Mouse (Mus musculus): ENCODE measurements around the gene Nyap2. TPM values are rescaled to one million over a fixed set of nuclear protein-coding genes. Genes with fewer than 3 reads are reported as not detected.

Nyap2 gene
- not detected in 2 replicates for polyA plus RNA-seq (2016; fragmentation: Nextera tagmentation; extraction: Ambion mirVana)

GRCm38 (mm10) chr1:81076831-81077664 lies at the start of gene Nyap2:
Nyap2 (plus strand) TSS chr1:81076950.
- H3K4me3 ChIP-seq: no peak within 1 kb of the TSS
- 41% methylated on average over 16 of the region's 16 CpGs for WGBS
- no peaks in the 10 kb centered on the region for H3K9me3 ChIP-seq (replicated peaks)
- DNase-seq (ENCODE audit: low spot score): peak; percentile 31
- no peaks in the 10 kb centered on the region for H3K4me1 ChIP-seq
- no peaks in the 10 kb centered on the region for H3K36me3 ChIP-seq
- H3K27ac ChIP-seq: no peak within 1 kb of the TSS
- H3K27me3 ChIP-seq (ENCODE audit: low read depth, poor library complexity, severe bottlenecking): no peaks in the 10 kb centered on the region

GRCm38 (mm10) chr1:81042907-81043868 lies 33.6 kb upstream of the Nyap2 start:
- Histone ChIP-seq H3K4me3 (no peak overlapping the region), H3K27me3 (ENCODE audit: low read depth, poor library complexity, severe bottlenecking) (no peaks in the 10 kb centered on the region), H3K36me3 (no peaks in the 10 kb centered on the region), H3K27ac (no peak overlapping the region), H3K4me1 (no peaks in the 10 kb centered on the region), H3K9me3 (replicated peaks) (no peaks in the 10 kb centered on the region)
- DNase-seq (ENCODE audit: low spot score): no peak
- WGBS: 76% methylated on average over 5 of the region's 5 CpGs

GRCm38 (mm10) chr1:81058340-81058739 lies 18.4 kb upstream of the Nyap2 start:
- no peaks in the 10 kb centered on the region for H3K4me1 ChIP-seq
- H3K9me3 ChIP-seq (replicated peaks): no peaks in the 10 kb centered on the region
- 81% methylated on average over 5 of the region's 5 CpGs for WGBS
- DNase-seq (ENCODE audit: low spot score): no peak
- no peak overlapping the region for H3K27ac ChIP-seq
- no peaks in the 10 kb centered on the region for H3K36me3 ChIP-seq
- no peak overlapping the region for H3K4me3 ChIP-seq
- no peaks in the 10 kb centered on the region for H3K27me3 ChIP-seq (ENCODE audit: low read depth, poor library complexity, severe bottlenecking)

- H3K27me3 ChIP-seq (ENCODE audit: low read depth, poor library complexity, severe bottlenecking): no peaks in the 10 kb centered on the region
- no peaks in the 10 kb centered on the region for H3K36me3 ChIP-seq
- H3K27ac ChIP-seq: no peak overlapping the region
- no peak for DNase-seq (ENCODE audit: low spot score)
- no peak overlapping the region for H3K4me3 ChIP-seq
- no peaks in the 10 kb centered on the region for H3K9me3 ChIP-seq (replicated peaks)
- no peaks in the 10 kb centered on the region for H3K4me1 ChIP-seq
- WGBS: 81% methylated on average over 2 of the region's 2 CpGs
Observed at GRCm38 (mm10) chr1:81058835-81059234, 17.9 kb upstream of the Nyap2 start.

GRCm38 (mm10) chr1:81062811-81063210 lies 13.9 kb upstream of the Nyap2 start:
- Histone ChIP-seq H3K9me3 (replicated peaks) (no peaks in the 10 kb centered on the region), H3K27ac (no peak overlapping the region), H3K27me3 (ENCODE audit: low read depth, poor library complexity, severe bottlenecking) (no peaks in the 10 kb centered on the region), H3K4me3 (no peak overlapping the region), H3K36me3 (no peaks in the 10 kb centered on the region), H3K4me1 (no peaks in the 10 kb centered on the region)
- WGBS: 94% methylated on average over 2 of the region's 2 CpGs
- DNase-seq (ENCODE audit: low spot score): no peak

- H3K4me3 ChIP-seq: no peak overlapping the region
- no peaks in the 10 kb centered on the region for H3K4me1 ChIP-seq
- H3K27ac ChIP-seq: no peak overlapping the region
- no peaks in the 10 kb centered on the region for H3K9me3 ChIP-seq (replicated peaks)
- no peaks in the 10 kb centered on the region for H3K27me3 ChIP-seq (ENCODE audit: low read depth, poor library complexity, severe bottlenecking)
- 73% methylated on average over 9 of the region's 9 CpGs for WGBS
- no peak for DNase-seq (ENCODE audit: low spot score)
- H3K36me3 ChIP-seq: no peaks in the 10 kb centered on the region
Observed at GRCm38 (mm10) chr1:81076259-81076658, 491 bp upstream of the Nyap2 start.

- Histone ChIP-seq H3K4me3 (no peak overlapping the region), H3K4me1 (no peaks in the 10 kb centered on the region), H3K36me3 (no peaks in the 10 kb centered on the region), H3K27ac (no peak overlapping the region), H3K27me3 (ENCODE audit: low read depth, poor library complexity, severe bottlenecking) (no peaks in the 10 kb centered on the region), H3K9me3 (replicated peaks) (no peaks in the 10 kb centered on the region)
- DNase-seq (ENCODE audit: low spot score): no peak
- 83% methylated on average over 9 of the region's 9 CpGs for WGBS
Observed at GRCm38 (mm10) chr1:81077665-81078314, 1.0 kb downstream of the Nyap2 start.

- WGBS: 80% methylated on average over 5 of the region's 5 CpGs
- Histone ChIP-seq H3K36me3 (no peaks in the 10 kb centered on the region), H3K27me3 (ENCODE audit: low read depth, poor library complexity, severe bottlenecking) (no peaks in the 10 kb centered on the region), H3K9me3 (replicated peaks) (no peaks in the 10 kb centered on the region), H3K4me3 (no peak overlapping the region), H3K4me1 (no peaks in the 10 kb centered on the region), H3K27ac (no peak overlapping the region)
- no peak for DNase-seq (ENCODE audit: low spot score)
Observed at GRCm38 (mm10) chr1:81087485-81087884, 10.7 kb downstream of the Nyap2 start.

GRCm38 (mm10) chr1:81090400-81090799 lies 13.7 kb downstream of the Nyap2 start:
- no peaks in the 10 kb centered on the region for H3K27me3 ChIP-seq (ENCODE audit: low read depth, poor library complexity, severe bottlenecking)
- no peak overlapping the region for H3K27ac ChIP-seq
- no peak overlapping the region for H3K4me3 ChIP-seq
- 91% methylated on average over 1 of the region's 1 CpGs for WGBS
- no peaks in the 10 kb centered on the region for H3K36me3 ChIP-seq
- no peak for DNase-seq (ENCODE audit: low spot score)
- no peaks in the 10 kb centered on the region for H3K4me1 ChIP-seq
- H3K9me3 ChIP-seq (replicated peaks): no peaks in the 10 kb centered on the region

GRCm38 (mm10) chr1:81090979-81091378 lies 14.2 kb downstream of the Nyap2 start:
- no peak overlapping the region for H3K4me3 ChIP-seq
- H3K27ac ChIP-seq: no peak overlapping the region
- WGBS: 87% methylated on average over 3 of the region's 3 CpGs
- H3K27me3 ChIP-seq (ENCODE audit: low read depth, poor library complexity, severe bottlenecking): no peaks in the 10 kb centered on the region
- H3K9me3 ChIP-seq (replicated peaks): no peaks in the 10 kb centered on the region
- H3K4me1 ChIP-seq: no peaks in the 10 kb centered on the region
- no peak for DNase-seq (ENCODE audit: low spot score)
- no peaks in the 10 kb centered on the region for H3K36me3 ChIP-seq

- Histone ChIP-seq H3K36me3 (no peaks in the 10 kb centered on the region), H3K9me3 (replicated peaks) (no peaks in the 10 kb centered on the region), H3K27ac (no peak overlapping the region), H3K4me3 (no peak overlapping the region), H3K27me3 (ENCODE audit: low read depth, poor library complexity, severe bottlenecking) (no peaks in the 10 kb centered on the region), H3K4me1 (no peaks in the 10 kb centered on the region)
- 84% methylated on average over 2 of the region's 2 CpGs for WGBS
- DNase-seq (ENCODE audit: low spot score): no peak
Observed at GRCm38 (mm10) chr1:81092056-81092455, 15.3 kb downstream of the Nyap2 start.

- DNase-seq (ENCODE audit: low spot score): no peak
- H3K9me3 ChIP-seq (replicated peaks): no peaks in the 10 kb centered on the region
- no peaks in the 10 kb centered on the region for H3K4me1 ChIP-seq
- H3K27me3 ChIP-seq (ENCODE audit: low read depth, poor library complexity, severe bottlenecking): no peaks in the 10 kb centered on the region
- no peaks in the 10 kb centered on the region for H3K36me3 ChIP-seq
- H3K27ac ChIP-seq: no peak overlapping the region
- no peak overlapping the region for H3K4me3 ChIP-seq
- 91% methylated on average over 4 of the region's 4 CpGs for WGBS
Observed at GRCm38 (mm10) chr1:81092886-81093285, 16.1 kb downstream of the Nyap2 start.

All from limb, embryonic 10.5 days (tissue).